Mouse (Mus musculus) embryonic facial prominence, embryonic 11.5 days (tissue): ENCODE results near the gene Gm5269. TPM values are rescaled to one million over a fixed set of nuclear protein-coding genes. Genes with fewer than 3 reads are reported as not detected.

Experiments used
- ATAC-seq: fragments of 200-750 bp; cut with Nextera tagmentation; replicated peaks from 2 replicates; pipeline ENCODE4 v1.8.0; 2017; ENCODE audit warnings: low read depth; ENCODE audit not compliant: insufficient number of reproducible peaks, low FRiP score, low TSS enrichment
- DNase-seq: peaks from one replicate; pipeline ENCODE4 v3.0.0-alpha.2; 2015; ENCODE audit warnings: low spot score
- H3K27ac ChIP-seq: fragments of 300-500 bp; sonication (generic); replicated peaks from 2 replicates; pipeline ENCODE4 v1.5.1; 2014; ENCODE audit warnings: mild to moderate bottlenecking, low read depth, low read length, control low read depth
- H3K27me3 ChIP-seq: fragments of 300-500 bp; sonication (generic); 2 replicates; pipeline ENCODE4 v1.6.1; 2014; ENCODE audit warnings: mild to moderate bottlenecking, low read length, moderate library complexity, mixed read lengths; ENCODE audit not compliant: control insufficient read depth, insufficient read depth
- H3K36me3 ChIP-seq: fragments of 300-500 bp; sonication (generic); replicated peaks from 2 replicates; pipeline ENCODE4 v1.6.1; 2014; ENCODE audit warnings: low read depth, mild to moderate bottlenecking, low read length, moderate library complexity, mixed read lengths; ENCODE audit not compliant: control insufficient read depth, insufficient read depth
- H3K4me1 ChIP-seq: fragments of 300-500 bp; sonication (generic); 2 replicates; pipeline ENCODE4 v1.6.1; 2014; ENCODE audit warnings: low read length, mixed read lengths; ENCODE audit not compliant: control insufficient read depth, insufficient read depth
- H3K4me2 ChIP-seq: fragments of 300-500 bp; sonication (generic); 2 replicates; pipeline ENCODE4 v1.6.1; 2014; ENCODE audit warnings: low read depth, mild to moderate bottlenecking, control low read depth, low read length, moderate library complexity
- H3K4me3 ChIP-seq: fragments of 300-500 bp; sonication (generic); 2 replicates; pipeline ENCODE4 v1.5.1; 2014; ENCODE audit warnings: low read depth, low read length, control low read depth
- H3K9ac ChIP-seq: fragments of 300-500 bp; sonication (generic); replicated peaks from 2 replicates; pipeline ENCODE4 v1.6.1; 2014; ENCODE audit warnings: mild to moderate bottlenecking, control low read depth, low read length
- H3K9me3 ChIP-seq: fragments of 300-500 bp; sonication (generic); replicated peaks from 2 replicates; pipeline ENCODE4 v1.6.1; 2016; ENCODE audit warnings: mild to moderate bottlenecking, low read length, inconsistent platforms, mixed read lengths; ENCODE audit not compliant: control insufficient read depth
- WGBS: fragments of 180-500 bp; shearing (Covaris S2); extraction: QIAGEN DNeasy Blood & Tissue Kit; methylation state at CpG from one replicate; pipeline ENCODE4 v1.1.7; 2014; 5-methylcytosine and 5-hydroxymethylcytosine counted together
- polyA plus RNA-seq: library from polyadenylated mRNA; unstranded; fragments of >200 nt; fragmentation: Nextera tagmentation; extraction: Ambion mirVana; gene quantifications from 2 replicates; pipeline ENCODE4 v1.2.1, GENCODE M21; 2014

Gene Gm5269
- polyA plus RNA-seq, 1 experiment from 2014 or later = not detected

- 92% methylated on average over 3 of the region's 3 CpGs for WGBS
- Histone ChIP-seq H3K4me3 (no peak overlapping the region), H3K36me3 (no peaks in the 10 kb centered on the region)
These were observed 30.6 kb upstream of the Gm5269 start for GRCm38 (mm10) chr1:45920703-45921102.

GRCm38 (mm10) chr1:45919752-45920151 lies 29.7 kb upstream of the Gm5269 start:
- Histone ChIP-seq H3K9ac (no peak overlapping the region), H3K4me1 (no peaks in the 10 kb centered on the region), H3K4me2 (no peak overlapping the region), H3K27ac (no peak overlapping the region), H3K27me3 (no peaks in the 10 kb centered on the region), H3K36me3 (no peaks in the 10 kb centered on the region), H3K9me3 (no peaks in the 10 kb centered on the region), H3K4me3 (no peak overlapping the region)
- ATAC-seq (no peak), DNase-seq (no peak)
- WGBS = 96% methylated on average over 1 of the region's 1 CpGs

More at GRCm38 (mm10) chr1:45920703-45921102, 30.6 kb upstream of the Gm5269 start:
- Histone ChIP-seq H3K4me1 (no peaks in the 10 kb centered on the region), H3K9ac (no peak overlapping the region), H3K9me3 (no peaks in the 10 kb centered on the region), H3K27me3 (no peaks in the 10 kb centered on the region), H3K27ac (no peak overlapping the region), H3K4me2 (no peak overlapping the region)
- DNase-seq (no peak), ATAC-seq (no peak)

GRCm38 (mm10) chr1:45917136-45917803 lies 27.2 kb upstream of the Gm5269 start:
- H3K27me3 ChIP-seq = no peaks in the 10 kb centered on the region
- DNase-seq = no peak
- no peaks in the 10 kb centered on the region for H3K4me1 ChIP-seq
- ATAC-seq = no peak
- H3K4me3 ChIP-seq = no peak overlapping the region
- no peak overlapping the region for H3K9ac ChIP-seq
- no peak overlapping the region for H3K4me2 ChIP-seq
- no peak overlapping the region for H3K27ac ChIP-seq
- 81% methylated on average over 4 of the region's 4 CpGs for WGBS
- H3K9me3 ChIP-seq = no peaks in the 10 kb centered on the region
- no peaks in the 10 kb centered on the region for H3K36me3 ChIP-seq

- Histone ChIP-seq H3K9me3 (no peaks in the 10 kb centered on the region), H3K36me3 (no peaks in the 10 kb centered on the region), H3K27ac (no peak overlapping the region), H3K4me1 (no peaks in the 10 kb centered on the region), H3K4me2 (no peak overlapping the region), H3K9ac (no peak overlapping the region), H3K27me3 (no peaks in the 10 kb centered on the region), H3K4me3 (no peak overlapping the region)
- DNase-seq = no peak
- no peak for ATAC-seq
- 78% methylated on average over 3 of the region's 3 CpGs for WGBS
These were observed 26.1 kb upstream of the Gm5269 start for GRCm38 (mm10) chr1:45916174-45916573.

- Histone ChIP-seq H3K9me3 (no peaks in the 10 kb centered on the region), H3K4me1 (no peaks in the 10 kb centered on the region), H3K9ac (no peak overlapping the region), H3K27me3 (no peaks in the 10 kb centered on the region), H3K27ac (no peak overlapping the region), H3K4me2 (no peak overlapping the region), H3K4me3 (no peak overlapping the region), H3K36me3 (no peaks in the 10 kb centered on the region)
- DNase-seq = no peak
- ATAC-seq = no peak
- WGBS = 93% methylated on average over 4 of the region's 4 CpGs
These were observed 24.2 kb upstream of the Gm5269 start for GRCm38 (mm10) chr1:45914236-45914635.

GRCm38 (mm10) chr1:45905107-45905821 lies 15.2 kb upstream of the Gm5269 start:
- WGBS = 17% methylated on average over 5 of the region's 5 CpGs

GRCm38 (mm10) chr1:45904161-45904560 lies 14.1 kb upstream of the Gm5269 start:
- ATAC-seq (no peak), DNase-seq (no peak)
- H3K9me3 ChIP-seq = no peaks in the 10 kb centered on the region
- H3K9ac ChIP-seq = no peak overlapping the region
- H3K4me3 ChIP-seq = no peak overlapping the region
- 85% methylated on average over 3 of the region's 3 CpGs for WGBS
- H3K36me3 ChIP-seq = no peaks in the 10 kb centered on the region
- H3K4me2 ChIP-seq = no peak overlapping the region
- no peaks in the 10 kb centered on the region for H3K27me3 ChIP-seq
- no peak overlapping the region for H3K27ac ChIP-seq
- H3K4me1 ChIP-seq = 0 out of 2 replicates have a peak, but pooled peaks cover 6% of the 10 kb centered on the region

More at GRCm38 (mm10) chr1:45905107-45905821, 15.2 kb upstream of the Gm5269 start:
- Histone ChIP-seq H3K9ac (no peak overlapping the region), H3K4me2 (no peak overlapping the region), H3K36me3 (no peaks in the 10 kb centered on the region), H3K4me3 (no peak overlapping the region), H3K27me3 (no peaks in the 10 kb centered on the region), H3K4me1 (0 out of 2 replicates have a peak, but pooled peaks cover 6% of the 10 kb centered on the region), H3K9me3 (no peaks in the 10 kb centered on the region), H3K27ac (no peak overlapping the region)
- ATAC-seq (peak; percentile 76; the same call in 1 of the 2 replicates), DNase-seq (peak; percentile 35)

GRCm38 (mm10) chr1:45898044-45898443 lies 8.0 kb upstream of the Gm5269 start:
- Histone ChIP-seq H3K9ac (no peak overlapping the region), H3K4me2 (no peak overlapping the region), H3K27me3 (no peaks in the 10 kb centered on the region), H3K4me1 (no peaks in the 10 kb centered on the region), H3K9me3 (no peaks in the 10 kb centered on the region), H3K27ac (no peak overlapping the region), H3K36me3 (no peaks in the 10 kb centered on the region), H3K4me3 (no peak overlapping the region)
- 70% methylated on average over 1 of the region's 1 CpGs for WGBS
- DNase-seq (no peak), ATAC-seq (no peak)
